Mouse (Mus musculus) C2C12 (cell line): ENCODE results near the gene Itpkc. TPM values are rescaled to one million over a fixed set of nuclear protein-coding genes. Genes with fewer than 3 reads are reported as not detected.

Source experiments
- H3K27me3 ChIP-seq: one replicate; pipeline ENCODE4 v1.6.1; 2011; ENCODE audit not compliant: control insufficient read depth, insufficient read depth, insufficient read length
- H3K36me3 ChIP-seq: one replicate; pipeline ENCODE4 v1.6.1; 2011; ENCODE audit not compliant: control insufficient read depth, insufficient read depth
- H3K4me3 ChIP-seq: one replicate; pipeline ENCODE4 v1.5.1; 2011; ENCODE audit warnings: mild to moderate bottlenecking, control low read depth; ENCODE audit not compliant: poor library complexity, insufficient read depth, severe bottlenecking
- H3K79me2 ChIP-seq: one replicate; pipeline ENCODE4 v1.6.1; 2011; ENCODE audit not compliant: control insufficient read depth, insufficient read depth
- H3K79me3 ChIP-seq: one replicate; pipeline ENCODE4 v1.6.1; 2011; ENCODE audit warnings: low read depth, control low read depth
- H3ac ChIP-seq: one replicate; pipeline ENCODE3; 2011; ENCODE audit warnings: low read depth; ENCODE audit not compliant: control insufficient read depth, insufficient read length
- CEBPB ChIP-seq: IDR thresholded peaks from one replicate; pipeline ENCODE4 v1.6.1; 2011; ENCODE audit warnings: low read depth, mild to moderate bottlenecking, control low read depth, moderate library complexity
- CTCF ChIP-seq: IDR thresholded peaks from one replicate; pipeline ENCODE4 v1.5.1; 2011; ENCODE audit not compliant: control insufficient read depth, insufficient read depth, insufficient read length
- FOSL1 ChIP-seq: IDR thresholded peaks from one replicate; pipeline ENCODE4 v1.8.0; 2011; ENCODE audit warnings: mild to moderate bottlenecking, low read length; ENCODE audit not compliant: poor library complexity, insufficient read depth, severe bottlenecking
- MAX ChIP-seq: IDR thresholded peaks from one replicate; pipeline ENCODE4 v1.6.1; 2011; ENCODE audit warnings: mild to moderate bottlenecking, control low read depth
- MYOD1 ChIP-seq: IDR thresholded peaks from one replicate; pipeline ENCODE4 v1.6.1; 2011; ENCODE audit warnings: low read depth; ENCODE audit not compliant: control insufficient read depth, insufficient read length
- MYOG ChIP-seq: IDR thresholded peaks from one replicate; pipeline ENCODE4 v1.6.1; 2011; ENCODE audit not compliant: control insufficient read depth, insufficient read length; ENCODE audit errors: extremely low read depth
- USF1 ChIP-seq: IDR thresholded peaks from one replicate; pipeline ENCODE4 v1.6.1; 2011; ENCODE audit warnings: low read depth, mild to moderate bottlenecking, control low read depth, moderate library complexity
- polyA plus RNA-seq: library from polyadenylated mRNA; unstranded; fragments of >200 nt; fragmentation: generic; extraction: Trizol; gene quantifications from one replicate; pipeline ENCODE4 v1.2.1, GENCODE M21; 2012; ENCODE audit warnings: missing spikeins

The Itpkc gene
- polyA plus RNA-seq, 1 experiment, result 5.7 TPM

- TF ChIP-seq USF1, result no peak
- TF ChIP-seq MAX, result no peak
- no peaks in the 10 kb centered on the region for H3K36me3 ChIP-seq
- no peak overlapping the region for H3K4me3 ChIP-seq
- no peak overlapping the region for H3ac ChIP-seq
- no peaks in the 10 kb centered on the region for H3K79me3 ChIP-seq
- H3K27me3 ChIP-seq, result no peaks in the 10 kb centered on the region
- no peaks in the 10 kb centered on the region for H3K79me2 ChIP-seq
These were observed 7.3 kb upstream of the Itpkc start for GRCm38 (mm10) chr7:27235726-27236125.

DNA sequence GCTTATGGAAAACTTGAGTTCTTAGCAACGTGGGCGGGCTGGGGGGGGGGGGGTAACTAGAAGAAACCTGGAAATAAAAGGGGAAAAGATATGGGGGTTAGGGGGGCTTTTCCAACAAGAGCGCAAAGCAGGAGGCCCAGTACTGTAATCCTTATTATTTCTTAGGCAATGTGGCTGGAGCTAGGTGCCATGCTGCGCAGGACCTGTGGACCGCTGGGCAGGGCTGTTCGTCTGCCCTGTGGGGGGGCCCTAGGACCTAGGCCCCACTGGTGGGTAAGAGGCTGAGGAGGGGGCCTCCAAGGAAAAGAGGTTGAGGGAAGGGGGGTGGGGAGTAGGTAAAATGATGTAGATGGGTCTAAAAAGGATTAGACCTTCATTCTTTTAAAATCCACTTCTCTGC lies 4.8 kb upstream of the Itpkc start:
- Histone ChIP-seq H3K79me3 (no peaks in the 10 kb centered on the region), H3K27me3 (no peaks in the 10 kb centered on the region), H3K79me2 (no peaks in the 10 kb centered on the region), H3K4me3 (peak overlapping the region; percentile 37), H3ac (peak overlapping the region; percentile 13), H3K36me3 (no peaks in the 10 kb centered on the region)
- no peak for TF ChIP-seq USF1
- TF ChIP-seq FOSL1, result no peak
- TF ChIP-seq CTCF, result no peak
- no peak for TF ChIP-seq CEBPB
- TF ChIP-seq MYOG, result no peak
- TF ChIP-seq MAX, result no peak
- TF ChIP-seq MYOD1, result no peak

GRCm38 (mm10) chr7:27232781-27233281 lies 4.4 kb upstream of the Itpkc start, which contains the start of gene Coq8b:
Gene Coq8b (plus strand): TSS chr7:27233023.
- Histone ChIP-seq H3ac (peak within 1 kb of the TSS; percentile 46), H3K27me3 (no peaks in the 10 kb centered on the region), H3K79me2 (peaks cover 2% of the 10 kb centered on the region), H3K36me3 (no peaks in the 10 kb centered on the region), H3K79me3 (no peaks in the 10 kb centered on the region), H3K4me3 (peak within 1 kb of the TSS; percentile 37)
- TF ChIP-seq USF1 (peak; percentile 61), MAX (no peak), CEBPB (no peak), MYOD1 (no peak), MYOG (no peak)

- Histone ChIP-seq H3K27me3 (no peaks in the 10 kb centered on the region), H3K79me2 (peaks cover 12% of the 10 kb centered on the region), H3ac (no peak overlapping the region), H3K36me3 (no peaks in the 10 kb centered on the region), H3K79me3 (peaks cover 5% of the 10 kb centered on the region), H3K4me3 (no peak overlapping the region)
- no peak for TF ChIP-seq CEBPB
- TF ChIP-seq CTCF, result no peak
- no peak for TF ChIP-seq MAX
- no peak for TF ChIP-seq MYOG
- TF ChIP-seq MYOD1, result peak; percentile 57
These were observed 3.4 kb upstream of the Itpkc start for GRCm38 (mm10) chr7:27231693-27232331.

DNA sequence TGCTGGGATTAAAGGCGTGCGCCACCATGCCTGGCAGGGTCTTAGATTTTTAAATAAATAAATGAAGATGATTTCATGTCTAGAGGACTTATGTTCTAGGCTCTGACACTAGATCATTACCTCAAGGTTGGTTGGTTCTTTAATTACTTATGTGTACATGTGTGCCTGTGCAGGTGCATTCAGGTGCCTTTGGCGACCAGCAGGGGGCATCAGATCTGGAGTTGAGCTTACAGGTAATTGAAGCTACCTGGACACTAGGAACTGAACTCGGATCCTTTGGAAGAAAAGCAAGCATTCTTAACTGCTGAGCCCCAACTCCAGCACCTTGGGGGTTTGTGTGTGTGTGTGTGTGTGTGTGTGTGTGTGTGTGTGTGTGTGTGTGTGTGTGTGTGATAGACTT lies 2.3 kb upstream of the Itpkc start:
- peaks cover 22% of the 10 kb centered on the region for H3K79me2 ChIP-seq
- no peaks in the 10 kb centered on the region for H3K27me3 ChIP-seq
- TF ChIP-seq FOSL1 (no peak), USF1 (no peak), CTCF (no peak), CEBPB (no peak), MYOG (no peak), MAX (no peak), MYOD1 (no peak)
- H3K4me3 ChIP-seq, result no peak overlapping the region
- no peak overlapping the region for H3ac ChIP-seq
- no peaks in the 10 kb centered on the region for H3K36me3 ChIP-seq
- peaks cover 5% of the 10 kb centered on the region for H3K79me3 ChIP-seq

GRCm38 (mm10) chr7:27228865-27229264 lies 404 bp upstream of the Itpkc start:
- peaks cover 5% of the 10 kb centered on the region for H3K79me3 ChIP-seq
- H3K4me3 ChIP-seq, result peak overlapping the region; percentile 48
- TF ChIP-seq CTCF (no peak), USF1 (no peak), MYOG (no peak), MAX (no peak)
- peaks cover 25% of the 10 kb centered on the region for H3K79me2 ChIP-seq
- no peaks in the 10 kb centered on the region for H3K36me3 ChIP-seq
- H3K27me3 ChIP-seq, result no peaks in the 10 kb centered on the region
- H3ac ChIP-seq, result peak overlapping the region; percentile 42
